Mouse (Mus musculus): ENCODE results near the gene Mfsd6l. TPM values are rescaled to one million over a fixed set of nuclear protein-coding genes. Genes with fewer than 3 reads are reported as not detected.

Gene Mfsd6l
- total RNA-seq, 1 experiment, result 0.49 TPM

DNA sequence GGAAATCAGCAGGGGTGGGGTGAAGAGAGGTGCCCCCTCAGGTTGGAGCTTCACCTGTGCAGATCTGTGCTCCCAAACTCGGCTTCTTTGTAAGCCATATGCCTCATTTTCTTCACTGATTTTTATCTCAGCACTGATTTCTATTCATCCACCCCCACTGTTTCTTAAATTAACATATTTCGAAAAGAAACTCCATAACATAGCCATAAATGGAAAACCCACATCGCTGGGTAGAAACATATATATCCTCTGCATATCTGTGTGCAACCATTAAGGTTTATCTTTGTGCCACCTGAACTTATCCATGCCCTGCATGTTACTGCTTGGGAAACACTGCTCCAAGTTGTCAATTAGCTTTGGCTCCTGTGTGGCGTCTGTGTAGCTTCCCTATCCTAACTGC lies 29.5 kb upstream of the Mfsd6l start:
- Histone ChIP-seq H3K9ac (ENCODE audit: insufficient read depth, low read depth, low read length, poor library complexity, severe bottlenecking) (no peak overlapping the region), H3K4me1 (ENCODE audit: control insufficient read depth in 2 of 2, insufficient read depth in 2 of 2, low read length in 2 of 2, poor library complexity in 1 of 2) (peaks cover 0 to 2% of the 10 kb centered on the region in 2 experiments; a peak in 1 of 4 replicates), H3K27ac (ENCODE audit: insufficient read depth, low read depth, low read length, poor library complexity, severe bottlenecking) (no peak overlapping the region), H3K36me3 (ENCODE audit: control insufficient read depth, insufficient read depth, low read length, poor library complexity, severe bottlenecking) (no peaks in the 10 kb centered on the region), H3K4me3 (ENCODE audit: insufficient read depth in 1 of 2, low read depth in 1 of 2, low read length in 2 of 2, poor library complexity in 1 of 2, severe bottlenecking in 1 of 2) (no peak overlapping the region), H3K9me3 (ENCODE audit: control insufficient read depth, insufficient read depth, low read depth, low read length) (no peaks in the 10 kb centered on the region)
- in situ Hi-C loops (cut with MboI; ENCODE audit: low sequenced_read_pairs in 2 of 2, unreplicated experiment in 2 of 2), result no loop called here
- DNase-seq (ENCODE audit: low read depth, low spot score), result no peak
- TF ChIP-seq MAFK (IDR thresholded peaks at IDR 0.05; ENCODE audit: insufficient read depth, low read depth, low read length) (no peak), ZC3H11A (IDR thresholded peaks at IDR 0.05; ENCODE audit: borderline replicate concordance, low read depth, low read length) (no peak), ZNF384 (IDR thresholded peaks at IDR 0.05; ENCODE audit: low read depth, low read length) (no peak), HCFC1 (IDR thresholded peaks at IDR 0.05; ENCODE audit: borderline replicate concordance, insufficient read depth, low read length) (no peak), CHD2 (IDR thresholded peaks at IDR 0.05; ENCODE audit: low read depth, low read length) (no peak)

GRCm38 (mm10) chr11:68531066-68531806 lies 24.8 kb upstream of the Mfsd6l start:
- H3K4me1 ChIP-seq (ENCODE audit: control insufficient read depth in 2 of 2, insufficient read depth in 2 of 2, low read length in 2 of 2, poor library complexity in 1 of 2), result peaks cover 2 to 8% of the 10 kb centered on the region in 2 experiments; a peak in 2 of 4 replicates
- no peak overlapping the region for H3K9ac ChIP-seq (ENCODE audit: insufficient read depth, low read depth, low read length, poor library complexity, severe bottlenecking)
- H3K27ac ChIP-seq (ENCODE audit: insufficient read depth, low read depth, low read length, poor library complexity, severe bottlenecking), result no peak overlapping the region
- in situ Hi-C loops (cut with MboI; ENCODE audit: low sequenced_read_pairs in 2 of 2, unreplicated experiment in 2 of 2), result no loop called here
- DNase-seq (ENCODE audit: low read depth, low spot score), result peak; percentile 34
- no peaks in the 10 kb centered on the region for H3K9me3 ChIP-seq (ENCODE audit: control insufficient read depth, insufficient read depth, low read depth, low read length)
- TF ChIP-seq CHD2 (IDR thresholded peaks at IDR 0.05; ENCODE audit: low read depth, low read length) (no peak), HCFC1 (IDR thresholded peaks at IDR 0.05; ENCODE audit: borderline replicate concordance, insufficient read depth, low read length) (no peak), ZNF384 (IDR thresholded peaks at IDR 0.05; ENCODE audit: low read depth, low read length) (no peak), MAFK (IDR thresholded peaks at IDR 0.05; ENCODE audit: insufficient read depth, low read depth, low read length) (no peak), ZC3H11A (IDR thresholded peaks at IDR 0.05; ENCODE audit: borderline replicate concordance, low read depth, low read length) (no peak)
- 0 out of 4 replicates have a peak overlapping the region, but pooled peaks of 1 of the 2 experiments have one; percentile 16 for H3K4me3 ChIP-seq (ENCODE audit: insufficient read depth in 1 of 2, low read depth in 1 of 2, low read length in 2 of 2, poor library complexity in 1 of 2, severe bottlenecking in 1 of 2)
- no peaks in the 10 kb centered on the region for H3K36me3 ChIP-seq (ENCODE audit: control insufficient read depth, insufficient read depth, low read length, poor library complexity, severe bottlenecking)

DNA sequence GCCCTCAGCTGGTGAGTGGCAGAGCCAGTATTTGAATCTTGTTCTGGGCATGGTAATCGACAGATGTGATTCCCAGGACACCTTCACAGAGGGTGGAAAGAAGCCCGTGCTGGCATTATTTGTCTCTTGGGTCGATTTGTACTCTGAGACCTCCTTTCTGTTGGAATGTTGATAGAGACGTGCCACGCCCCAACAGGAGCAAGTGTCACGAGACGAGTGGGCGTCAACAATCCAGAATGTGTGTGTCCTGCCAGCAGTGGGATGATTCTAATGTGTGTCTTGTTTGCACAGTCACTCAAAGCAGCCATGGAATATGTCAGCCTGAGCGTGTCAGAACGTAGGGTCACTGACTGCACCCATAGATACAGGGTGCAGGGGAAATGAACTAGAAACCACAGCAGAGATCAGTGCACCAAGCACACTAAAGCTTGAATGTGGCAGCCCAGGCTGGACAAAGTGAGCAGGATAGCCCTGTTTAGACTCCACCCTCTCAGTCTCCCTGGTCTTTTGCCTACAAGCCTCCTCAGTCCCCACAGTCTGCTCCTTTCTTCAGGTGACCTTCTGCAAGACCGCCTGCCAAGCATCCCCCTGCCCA lies 23.9 kb upstream of the Mfsd6l start:
- TF ChIP-seq ZNF384 (IDR thresholded peaks at IDR 0.05; ENCODE audit: low read depth, low read length) (no peak), MAFK (IDR thresholded peaks at IDR 0.05; ENCODE audit: insufficient read depth, low read depth, low read length) (no peak), CHD2 (IDR thresholded peaks at IDR 0.05; ENCODE audit: low read depth, low read length) (no peak), HCFC1 (IDR thresholded peaks at IDR 0.05; ENCODE audit: borderline replicate concordance, insufficient read depth, low read length) (no peak), ZC3H11A (IDR thresholded peaks at IDR 0.05; ENCODE audit: borderline replicate concordance, low read depth, low read length) (no peak)
- in situ Hi-C loops (cut with MboI; ENCODE audit: low sequenced_read_pairs in 2 of 2, unreplicated experiment in 2 of 2), result no loop called here

GRCm38 (mm10) chr11:68532773-68533172 lies 23.2 kb upstream of the Mfsd6l start:
- no peak for DNase-seq (ENCODE audit: low read depth, low spot score)

More for the DNA sequence above, 23.9 kb upstream of the Mfsd6l start:
- Histone ChIP-seq H3K36me3 (ENCODE audit: control insufficient read depth, insufficient read depth, low read length, poor library complexity, severe bottlenecking) (no peaks in the 10 kb centered on the region), H3K9ac (ENCODE audit: insufficient read depth, low read depth, low read length, poor library complexity, severe bottlenecking) (no peak overlapping the region), H3K4me1 (ENCODE audit: control insufficient read depth in 2 of 2, insufficient read depth in 2 of 2, low read length in 2 of 2, poor library complexity in 1 of 2) (peaks cover 2 to 8% of the 10 kb centered on the region in 2 experiments; a peak in 2 of 4 replicates), H3K27ac (ENCODE audit: insufficient read depth, low read depth, low read length, poor library complexity, severe bottlenecking) (no peak overlapping the region), H3K9me3 (ENCODE audit: control insufficient read depth, insufficient read depth, low read depth, low read length) (no peaks in the 10 kb centered on the region), H3K4me3 (ENCODE audit: insufficient read depth in 1 of 2, low read depth in 1 of 2, low read length in 2 of 2, poor library complexity in 1 of 2, severe bottlenecking in 1 of 2) (no peak overlapping the region)
- DNase-seq (ENCODE audit: low read depth, low spot score), result no peak

More at GRCm38 (mm10) chr11:68532773-68533172, 23.2 kb upstream of the Mfsd6l start:
- no peaks in the 10 kb centered on the region for H3K36me3 ChIP-seq (ENCODE audit: control insufficient read depth, insufficient read depth, low read length, poor library complexity, severe bottlenecking)
- TF ChIP-seq ZNF384 (IDR thresholded peaks at IDR 0.05; ENCODE audit: low read depth, low read length), result no peak
- no peak for TF ChIP-seq CHD2 (IDR thresholded peaks at IDR 0.05; ENCODE audit: low read depth, low read length)
- TF ChIP-seq ZC3H11A (IDR thresholded peaks at IDR 0.05; ENCODE audit: borderline replicate concordance, low read depth, low read length), result no peak
- no peak for TF ChIP-seq MAFK (IDR thresholded peaks at IDR 0.05; ENCODE audit: insufficient read depth, low read depth, low read length)
- peaks cover 2 to 8% of the 10 kb centered on the region in 2 experiments; a peak in 2 of 4 replicates for H3K4me1 ChIP-seq (ENCODE audit: control insufficient read depth in 2 of 2, insufficient read depth in 2 of 2, low read length in 2 of 2, poor library complexity in 1 of 2)
- H3K4me3 ChIP-seq (ENCODE audit: insufficient read depth in 1 of 2, low read depth in 1 of 2, low read length in 2 of 2, poor library complexity in 1 of 2, severe bottlenecking in 1 of 2), result no peak overlapping the region
- no peak overlapping the region for H3K9ac ChIP-seq (ENCODE audit: insufficient read depth, low read depth, low read length, poor library complexity, severe bottlenecking)
- in situ Hi-C loops (cut with MboI; ENCODE audit: low sequenced_read_pairs in 2 of 2, unreplicated experiment in 2 of 2), result no loop called here
- H3K9me3 ChIP-seq (ENCODE audit: control insufficient read depth, insufficient read depth, low read depth, low read length), result no peaks in the 10 kb centered on the region
- no peak overlapping the region for H3K27ac ChIP-seq (ENCODE audit: insufficient read depth, low read depth, low read length, poor library complexity, severe bottlenecking)
